Mouse (Mus musculus) ES-Bruce4 (cell line): ENCODE data around the gene Selenon. TPM values are rescaled to one million over a fixed set of nuclear protein-coding genes. Genes with fewer than 3 reads are reported as not detected.

Source experiments
- H3K27ac ChIP-seq: 2 replicates; pipeline ENCODE4 v1.5.1; 2012; ENCODE audit warnings: low read length, inconsistent platforms; ENCODE audit not compliant: insufficient read depth
- H3K27me3 ChIP-seq: 2 replicates; pipeline ENCODE4 v1.6.1; 2012; ENCODE audit warnings: mild to moderate bottlenecking, low read length, inconsistent platforms; ENCODE audit not compliant: control insufficient read depth, poor library complexity, insufficient read depth, severe bottlenecking
- H3K36me3 ChIP-seq: 2 replicates; pipeline ENCODE4 v1.6.1; 2012; ENCODE audit warnings: inconsistent platforms, mild to moderate bottlenecking, low read length, moderate library complexity; ENCODE audit not compliant: control insufficient read depth, poor library complexity, insufficient read depth, severe bottlenecking
- H3K4me1 ChIP-seq: one replicate; pipeline ENCODE4 v1.8.1; 2011; ENCODE audit warnings: low read length; ENCODE audit not compliant: control insufficient read depth, insufficient read depth
- H3K4me3 ChIP-seq: 2 replicates; pipeline ENCODE4 v1.5.1; 2011; ENCODE audit warnings: low read depth, mild to moderate bottlenecking, low read length
- H3K9ac ChIP-seq: 2 replicates; pipeline ENCODE4 v1.6.1; 2012; ENCODE audit warnings: low read depth, mild to moderate bottlenecking, inconsistent platforms; ENCODE audit not compliant: poor library complexity, severe bottlenecking
- H3K9me3 ChIP-seq: replicated peaks from 2 replicates; pipeline ENCODE4 v1.6.1; 2012; ENCODE audit warnings: mild to moderate bottlenecking, low read length, inconsistent platforms; ENCODE audit not compliant: control insufficient read depth, poor library complexity, insufficient read depth, severe bottlenecking
- CTCF ChIP-seq: IDR thresholded peaks from one replicate; pipeline ENCODE4 v1.8.1; 2011; ENCODE audit warnings: low read depth, low read length
- EP300 ChIP-seq: IDR thresholded peaks from 2 replicates; pipeline ENCODE4 v1.6.1; 2011; ENCODE audit warnings: low read depth, low read length; ENCODE audit not compliant: insufficient read depth
- POLR2A ChIP-seq: IDR thresholded peaks from one replicate; pipeline ENCODE4 v1.8.1; 2011; ENCODE audit warnings: low read length; ENCODE audit not compliant: insufficient read depth
- polyA plus RNA-seq: library from polyadenylated mRNA; stranded (reverse); fragments of >200 nt; gene quantifications from 2 replicates; pipeline ENCODE4 v1.2.4, GENCODE M21; 2011; ENCODE audit warnings: low read depth; ENCODE audit not compliant: missing spikeins, insufficient read depth, insufficient read length

Selenon gene
- polyA plus RNA-seq, 1 experiment, result 21.6 TPM

DNA sequence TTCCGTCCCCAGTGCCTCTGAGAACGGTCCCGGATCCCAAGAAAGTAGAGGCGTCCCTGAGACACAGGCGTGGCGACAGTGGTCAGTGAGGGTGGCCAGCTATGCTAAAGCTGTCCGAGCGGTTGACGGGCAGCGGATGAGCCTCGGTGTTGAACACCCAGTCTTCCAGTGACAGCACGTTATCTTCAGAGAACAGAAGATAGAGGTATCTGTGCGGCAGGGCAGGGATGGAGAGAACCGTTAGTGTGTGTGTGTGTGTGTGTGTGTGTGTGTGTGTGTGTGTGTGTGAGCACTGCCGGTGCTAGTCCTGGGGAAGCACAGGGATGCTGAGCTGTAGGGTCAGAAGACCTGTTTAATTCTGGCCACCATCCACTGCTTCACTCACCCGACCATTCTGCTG lies 11.7 kb upstream of the Selenon start:
- Histone ChIP-seq H3K27me3 (no peaks in the 10 kb centered on the region), H3K4me1 (no peaks in the 10 kb centered on the region), H3K36me3 (no peaks in the 10 kb centered on the region), H3K9ac (no peak overlapping the region), H3K4me3 (no peak overlapping the region), H3K9me3 (no peaks in the 10 kb centered on the region), H3K27ac (no peak overlapping the region)
- TF ChIP-seq CTCF, result no peak
- no peak for TF ChIP-seq EP300
- no peak for TF ChIP-seq POLR2A

DNA sequence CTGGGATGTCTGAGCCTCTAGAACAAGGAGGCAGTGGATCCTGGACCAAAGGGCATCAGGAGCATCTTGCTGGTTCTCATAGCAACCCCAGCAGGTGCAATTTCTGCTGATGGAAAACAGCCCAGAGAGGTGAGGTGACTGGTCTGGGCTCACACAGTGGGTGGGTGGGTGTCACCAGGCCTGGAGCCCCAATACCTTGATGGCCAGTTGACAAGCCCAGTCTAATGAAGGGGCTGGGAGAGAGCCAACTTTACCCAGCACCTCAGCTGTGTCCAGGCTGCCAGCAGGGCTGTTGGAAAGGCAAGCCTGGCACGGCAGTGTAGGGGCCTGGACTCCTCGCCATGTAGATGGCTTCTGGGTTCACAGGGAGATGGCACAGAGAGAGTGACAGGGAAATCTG lies 10.0 kb upstream of the Selenon start:
- Histone ChIP-seq H3K36me3 (no peaks in the 10 kb centered on the region), H3K27ac (no peak overlapping the region), H3K4me1 (no peaks in the 10 kb centered on the region), H3K4me3 (no peak overlapping the region), H3K27me3 (no peaks in the 10 kb centered on the region), H3K9ac (no peak overlapping the region), H3K9me3 (no peaks in the 10 kb centered on the region)
- TF ChIP-seq CTCF, result no peak
- no peak for TF ChIP-seq POLR2A
- no peak for TF ChIP-seq EP300

DNA sequence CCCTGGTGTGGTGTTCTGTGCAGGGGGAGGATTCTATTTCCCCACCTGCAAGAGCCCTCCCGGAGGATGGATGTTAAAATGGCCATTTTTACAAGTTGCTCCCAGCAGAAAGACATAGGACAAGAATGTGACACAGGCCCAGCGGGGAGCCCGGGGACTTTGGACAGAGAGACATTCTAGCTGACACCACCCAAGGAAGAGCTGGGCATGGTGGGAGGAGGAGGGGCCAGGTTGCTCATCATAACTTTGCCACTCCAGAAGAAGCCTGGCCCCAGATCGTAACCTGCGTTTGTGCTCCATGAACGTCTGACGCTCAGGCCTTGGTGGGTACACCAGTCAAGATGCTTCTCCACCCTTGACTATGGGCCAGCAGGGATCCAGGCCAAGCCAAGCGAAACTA lies 8.7 kb upstream of the Selenon start:
- Histone ChIP-seq H3K27me3 (no peaks in the 10 kb centered on the region), H3K27ac (no peak overlapping the region), H3K36me3 (no peaks in the 10 kb centered on the region), H3K4me1 (no peaks in the 10 kb centered on the region), H3K4me3 (no peak overlapping the region), H3K9me3 (no peaks in the 10 kb centered on the region), H3K9ac (no peak overlapping the region)
- no peak for TF ChIP-seq CTCF
- TF ChIP-seq POLR2A, result no peak
- no peak for TF ChIP-seq EP300

DNA sequence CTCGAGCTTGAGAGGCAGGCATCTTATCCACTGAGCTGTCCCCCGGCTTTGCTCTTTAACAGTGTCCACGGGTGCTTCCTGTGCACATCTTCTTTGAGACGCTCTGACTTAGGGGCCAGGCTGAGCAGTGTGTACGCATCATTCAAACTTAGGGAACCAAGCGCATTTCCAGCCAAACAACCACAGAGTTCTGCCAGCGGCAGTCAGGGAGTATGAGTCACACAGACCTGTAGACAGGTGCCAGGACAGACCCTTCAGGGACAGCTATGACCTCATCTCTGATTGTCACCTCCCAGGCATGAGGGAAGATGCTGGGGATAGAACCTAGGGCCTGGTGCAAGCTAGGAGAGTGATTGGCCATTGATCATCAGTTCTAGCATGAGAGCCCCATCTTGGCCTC lies 7.2 kb upstream of the Selenon start:
- no peak overlapping the region for H3K27ac ChIP-seq
- H3K4me1 ChIP-seq, result no peaks in the 10 kb centered on the region
- H3K36me3 ChIP-seq, result no peaks in the 10 kb centered on the region
- no peaks in the 10 kb centered on the region for H3K9me3 ChIP-seq
- no peak overlapping the region for H3K9ac ChIP-seq
- H3K27me3 ChIP-seq, result no peaks in the 10 kb centered on the region
- no peak for TF ChIP-seq EP300
- TF ChIP-seq CTCF, result no peak
- no peak for TF ChIP-seq POLR2A
- no peak overlapping the region for H3K4me3 ChIP-seq

DNA sequence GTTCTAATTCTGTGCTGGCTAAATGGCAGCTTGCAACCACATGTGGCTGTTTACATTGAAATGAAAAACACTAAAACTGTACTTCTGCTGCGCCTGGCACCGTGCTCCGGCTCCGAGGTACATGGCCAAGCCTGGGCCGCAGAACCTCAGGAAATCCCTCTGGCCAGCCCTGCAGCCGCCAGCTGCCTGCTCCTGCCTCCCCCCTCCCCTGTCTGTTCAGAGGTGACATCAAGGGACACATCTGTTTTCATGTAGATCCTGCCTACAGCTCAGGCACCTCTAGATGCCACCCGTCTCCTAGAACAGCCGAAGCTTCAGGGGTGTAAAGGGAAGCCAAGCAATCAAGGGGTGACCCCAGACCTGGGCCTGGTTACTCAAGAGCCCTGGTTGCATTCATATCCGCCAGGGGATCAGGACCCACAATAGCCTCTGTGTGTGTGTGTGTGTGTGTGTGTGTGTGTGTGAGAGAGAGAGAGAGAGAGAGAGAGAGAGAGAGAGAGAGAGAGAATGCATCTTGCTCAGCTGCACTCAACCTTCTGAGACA lies 6.7 kb upstream of the Selenon start:
- no peak overlapping the region for H3K9ac ChIP-seq

DNA sequence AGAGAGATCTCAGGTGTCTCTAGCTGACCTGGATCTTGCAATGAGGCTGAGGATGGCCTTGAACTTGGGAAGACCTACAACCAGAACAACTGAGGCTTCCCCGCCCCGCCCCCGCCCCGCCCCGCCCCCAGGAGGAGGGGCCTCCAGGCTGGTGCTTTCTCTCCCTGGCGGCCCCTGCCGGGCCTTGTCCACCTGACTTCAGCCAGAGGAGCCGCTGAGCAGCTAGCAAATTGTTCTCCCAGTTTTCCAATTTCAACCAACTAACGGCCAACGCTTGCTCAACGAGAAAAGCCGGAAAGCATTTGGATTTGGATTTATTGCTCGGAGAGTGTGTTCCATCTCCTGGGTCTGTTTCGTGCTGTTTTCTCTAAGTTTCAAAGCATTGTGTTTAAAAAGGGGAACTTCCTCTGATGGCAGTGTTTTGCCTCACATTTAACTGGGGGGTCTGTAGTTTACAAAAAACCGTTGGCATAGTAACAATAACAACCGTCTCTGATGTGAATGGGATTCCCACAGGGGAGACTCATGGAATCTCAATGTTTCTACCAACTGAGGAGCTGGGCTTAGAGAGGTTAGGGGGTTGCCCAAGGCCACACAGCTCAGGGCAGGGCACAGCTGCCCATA lies 5.8 kb upstream of the Selenon start:
- no peaks in the 10 kb centered on the region for H3K27me3 ChIP-seq
- no peaks in the 10 kb centered on the region for H3K36me3 ChIP-seq
- H3K9ac ChIP-seq, result no peak overlapping the region
- H3K27ac ChIP-seq, result no peak overlapping the region
- no peaks in the 10 kb centered on the region for H3K4me1 ChIP-seq
- no peaks in the 10 kb centered on the region for H3K9me3 ChIP-seq
- H3K4me3 ChIP-seq, result no peak overlapping the region
- no peak for TF ChIP-seq EP300
- no peak for TF ChIP-seq CTCF
- no peak for TF ChIP-seq POLR2A

More for the DNA sequence above, 6.7 kb upstream of the Selenon start:
- no peaks in the 10 kb centered on the region for H3K9me3 ChIP-seq
- TF ChIP-seq EP300 (no peak), POLR2A (no peak), CTCF (no peak)
- H3K27me3 ChIP-seq, result no peaks in the 10 kb centered on the region
- no peaks in the 10 kb centered on the region for H3K36me3 ChIP-seq
- no peak overlapping the region for H3K4me3 ChIP-seq
- H3K27ac ChIP-seq, result no peak overlapping the region
- H3K4me1 ChIP-seq, result no peaks in the 10 kb centered on the region
